Mouse (Mus musculus) liver, embryonic 14.5 days (tissue): Measurements from ENCODE around the gene Lsm7.

Experiments
- CTCF ChIP-seq: IDR thresholded peaks from 2 replicates; pipeline ENCODE4 v1.5.1; 2016; ENCODE audit warnings: antibody characterized with exemption, low read depth, control low read depth
- EP300 ChIP-seq: IDR thresholded peaks from 2 replicates; pipeline ENCODE4 v1.6.1; 2016; ENCODE audit warnings: antibody characterized with exemption, low read depth

GRCm38 (mm10) chr10:80843931-80844547 is 11.0 kb downstream of the Lsm7 start, which contains the start of gene Lingo3:
- TF ChIP-seq CTCF (no peak), EP300 (no peak)
